Mouse (Mus musculus): ENCODE data around the gene Lrrc4b.

Gene Lrrc4b

GRCm38 (mm10) chr7:44464511-44464910 is 35.7 kb downstream of the Lrrc4b start:
- DNase-seq (ENCODE audit: low spot score): no peak

- DNase-seq (ENCODE audit: low spot score): no peak
These were observed 36.3 kb downstream of the Lrrc4b start, which contains the start of gene Aspdh for GRCm38 (mm10) chr7:44465111-44465510. Aspdh (plus strand) TSS chr7:44465391.

- DNase-seq (ENCODE audit: low spot score): no peak
These were observed 37.4 kb downstream of the Lrrc4b start for GRCm38 (mm10) chr7:44466006-44466887.

- DNase-seq (ENCODE audit: low spot score): no peak
These were observed 38.1 kb downstream of the Lrrc4b start for GRCm38 (mm10) chr7:44466888-44467311.

GRCm38 (mm10) chr7:44467811-44468411 is 39.1 kb downstream of the Lrrc4b start, which contains the start of gene Josd2:
Josd2 (plus strand) TSS chr7:44467980.
- DNase-seq (ENCODE audit: low spot score): peak; percentile 97

GRCm38 (mm10) chr7:44468644-44469285 is 39.9 kb downstream of the Lrrc4b start:
- DNase-seq (ENCODE audit: low spot score): no peak

GRCm38 (mm10) chr7:44469677-44470675 is 41.2 kb downstream of the Lrrc4b start:
- DNase-seq (ENCODE audit: low spot score): no peak

- DNase-seq (ENCODE audit: low spot score): no peak
These were observed 42.1 kb downstream of the Lrrc4b start for GRCm38 (mm10) chr7:44470696-44471612.

GRCm38 (mm10) chr7:44471880-44472557 is 43.2 kb downstream of the Lrrc4b start:
- no peak for DNase-seq (ENCODE audit: low spot score)

GRCm38 (mm10) chr7:44472558-44472885 is 43.7 kb downstream of the Lrrc4b start:
- DNase-seq (ENCODE audit: low spot score): no peak

- no peak for DNase-seq (ENCODE audit: low spot score)
These were observed 44.3 kb downstream of the Lrrc4b start for GRCm38 (mm10) chr7:44472961-44473646.

- no peak for DNase-seq (ENCODE audit: low spot score)
These were observed 45.6 kb downstream of the Lrrc4b start for GRCm38 (mm10) chr7:44474419-44474818.

GRCm38 (mm10) chr7:44475046-44475614 is 46.3 kb downstream of the Lrrc4b start:
- DNase-seq (ENCODE audit: low spot score): no peak

- DNase-seq (ENCODE audit: low spot score): no peak
These were observed 54.1 kb downstream of the Lrrc4b start for GRCm38 (mm10) chr7:44482836-44483435.

- DNase-seq (ENCODE audit: low spot score): no peak
These were observed 55.3 kb downstream of the Lrrc4b start for GRCm38 (mm10) chr7:44484109-44484508.

GRCm38 (mm10) chr7:44484841-44485571 is 56.2 kb downstream of the Lrrc4b start:
- no peak for DNase-seq (ENCODE audit: low spot score)

- DNase-seq (ENCODE audit: low spot score): no peak
These were observed 56.9 kb downstream of the Lrrc4b start for GRCm38 (mm10) chr7:44485572-44486195.

All from ovary, adult 18-20 months (tissue).